Mouse (Mus musculus) heart, adult 11 months (tissue): Measurements from ENCODE around the gene Synj1.
A peak's percentile ranks its signal among the peaks of the same experiment; 100 is the strongest.

Experiments
- DNase-seq: peaks from one replicate; pipeline ENCODE4 v3.0.0; 2022

The Synj1 gene

GRCm38 (mm10) chr16:90941246-90941645, 69.9 kb downstream of the Synj1 start:
- peak; percentile 53 for DNase-seq

DNA sequence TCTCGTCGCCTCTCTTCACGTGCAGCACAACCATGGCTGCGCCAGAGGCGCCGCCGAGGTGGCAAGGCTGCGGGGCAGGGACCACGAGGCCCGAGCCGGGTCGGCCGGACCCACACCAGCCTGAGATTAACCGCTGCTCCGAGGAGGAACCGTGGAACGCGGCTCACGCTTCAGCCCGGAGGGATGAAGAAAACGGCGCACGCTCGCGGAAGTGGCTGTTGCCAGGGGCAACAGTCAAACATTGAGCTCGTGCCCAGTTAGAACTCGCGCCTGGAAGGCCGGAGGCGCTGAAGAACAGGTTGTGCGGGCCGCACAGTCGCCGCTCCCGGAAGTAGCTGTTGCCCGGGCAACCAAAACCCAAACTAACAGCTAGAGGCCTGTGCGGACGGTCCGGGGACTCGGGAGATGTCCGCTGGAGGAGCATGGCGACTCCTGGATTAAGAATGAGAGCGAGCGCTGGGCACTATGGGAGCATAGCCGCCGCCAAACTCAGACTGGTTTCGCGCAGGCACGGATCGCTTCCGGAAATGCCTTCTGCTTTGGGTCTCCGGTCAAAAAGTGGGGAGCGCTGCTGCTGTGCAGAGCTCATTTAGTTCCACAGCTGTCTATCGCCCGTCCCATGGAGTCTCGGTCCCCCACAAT, 76.3 kb downstream of the Synj1 start, which contains the start of gene Cfap298:
Gene Cfap298, minus strand, starts transcription at position 428 of the 642 bp plus-strand sequence.
- DNase-seq: peak; percentile 99

DNA sequence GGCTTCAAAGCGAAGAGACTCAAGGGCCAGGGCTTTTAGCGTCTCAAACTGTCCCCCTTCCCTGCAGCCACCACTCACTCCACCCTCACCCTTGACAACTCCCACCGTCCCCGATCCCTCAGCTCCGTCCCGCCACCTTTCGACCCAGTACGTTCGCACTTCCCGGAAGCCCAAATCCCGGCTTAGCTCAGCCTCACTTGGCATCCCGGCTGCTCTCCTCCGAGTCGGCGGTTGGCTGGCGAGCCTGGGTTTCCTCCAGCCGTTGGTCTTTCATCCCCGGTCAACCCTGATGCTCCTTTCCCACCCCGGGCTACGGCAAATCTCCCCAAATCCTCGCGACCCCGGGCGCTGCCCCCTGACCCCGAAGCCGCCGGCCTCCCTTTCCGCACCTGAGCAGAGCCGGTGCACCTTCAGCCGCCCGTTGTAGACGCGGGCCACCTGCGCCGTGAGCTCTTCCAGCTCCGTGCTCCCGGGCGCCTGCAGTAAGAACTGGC, 76.9 kb downstream of the Synj1 start:
- DNase-seq: peak; percentile 98

DNA sequence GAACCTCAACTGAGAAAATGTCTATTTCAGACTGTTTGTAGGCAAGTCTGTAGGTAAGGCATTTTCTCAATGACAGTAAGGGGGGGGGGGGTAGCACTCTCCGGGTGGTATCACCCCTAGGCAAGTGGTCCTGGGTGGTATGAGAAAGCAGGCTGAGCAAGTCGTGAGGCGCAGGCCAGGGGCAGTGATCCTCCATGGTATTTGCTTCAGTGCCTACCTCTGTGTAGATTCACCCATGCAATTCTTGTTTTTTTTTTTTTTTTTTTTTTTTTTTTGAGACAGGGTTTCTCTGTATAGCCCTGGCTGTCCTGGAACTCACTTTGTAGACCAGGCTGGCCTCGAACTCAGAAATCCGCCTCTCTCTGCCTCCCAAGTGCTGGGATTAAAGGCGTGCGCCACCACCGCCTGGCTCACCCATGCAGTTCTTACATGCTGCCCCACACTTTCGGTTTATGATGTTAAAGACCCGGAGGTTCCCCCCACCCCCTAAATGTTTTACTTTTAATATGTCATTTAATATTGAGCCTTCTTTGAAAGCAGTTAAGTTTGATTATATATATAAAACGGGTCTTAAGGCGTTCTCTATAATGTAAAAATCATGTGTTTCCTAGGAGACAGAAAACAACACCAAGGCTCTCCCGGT, 77.5 kb downstream of the Synj1 start:
- DNase-seq: peak; percentile 85

- DNase-seq: peak; percentile 83
Measured at GRCm38 (mm10) chr16:90927446-90927845, 83.7 kb downstream of the Synj1 start.

DNA sequence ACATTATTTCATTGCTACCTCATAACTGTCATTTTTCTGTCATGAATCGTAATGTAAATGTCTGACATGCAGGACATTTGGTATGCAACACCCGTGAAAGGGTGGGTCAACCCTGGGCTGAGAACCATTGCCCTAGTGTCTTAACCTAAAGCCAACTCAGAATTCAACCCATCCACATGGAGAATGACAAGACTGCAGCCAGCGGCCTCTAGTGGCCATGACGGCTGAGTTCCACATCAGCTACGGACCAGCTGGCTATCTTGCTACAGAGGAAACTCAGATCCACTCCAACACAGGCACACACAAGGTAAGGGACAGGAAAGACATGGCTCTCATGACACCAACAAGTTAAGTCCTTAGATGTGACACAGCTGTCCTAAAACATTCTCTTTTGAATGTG, 85.6 kb downstream of the Synj1 start:
- peak; percentile 94 for DNase-seq

- DNase-seq: peak; percentile 96
Measured at GRCm38 (mm10) chr16:90924606-90925370, 86.3 kb downstream of the Synj1 start.

- DNase-seq: peak; percentile 98
Measured at GRCm38 (mm10) chr16:90921471-90922159, 89.5 kb downstream of the Synj1 start.

DNA sequence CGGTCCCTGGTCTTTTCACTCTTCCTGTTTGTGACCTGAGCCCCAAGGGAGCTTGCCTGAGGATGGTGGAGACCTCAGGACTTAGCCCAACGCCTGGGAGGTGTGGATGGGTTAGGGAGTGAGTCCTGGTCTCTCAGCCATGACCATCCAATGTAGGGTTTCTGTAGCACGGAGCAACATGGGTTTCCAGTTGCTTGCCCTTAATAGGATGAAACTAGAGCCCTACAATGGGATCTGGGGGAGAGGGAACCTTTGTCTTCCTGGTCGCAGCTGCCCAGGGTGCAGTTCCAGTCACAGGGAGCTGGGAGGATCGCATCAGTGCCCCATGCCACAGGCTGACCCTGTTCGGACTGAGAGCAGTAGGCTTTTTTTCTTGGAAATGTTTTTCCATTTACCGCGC, 94.0 kb downstream of the Synj1 start:
- no peak for DNase-seq

- DNase-seq: peak; percentile 97
Measured at GRCm38 (mm10) chr16:90916040-90916481, 95.0 kb downstream of the Synj1 start.

DNA sequence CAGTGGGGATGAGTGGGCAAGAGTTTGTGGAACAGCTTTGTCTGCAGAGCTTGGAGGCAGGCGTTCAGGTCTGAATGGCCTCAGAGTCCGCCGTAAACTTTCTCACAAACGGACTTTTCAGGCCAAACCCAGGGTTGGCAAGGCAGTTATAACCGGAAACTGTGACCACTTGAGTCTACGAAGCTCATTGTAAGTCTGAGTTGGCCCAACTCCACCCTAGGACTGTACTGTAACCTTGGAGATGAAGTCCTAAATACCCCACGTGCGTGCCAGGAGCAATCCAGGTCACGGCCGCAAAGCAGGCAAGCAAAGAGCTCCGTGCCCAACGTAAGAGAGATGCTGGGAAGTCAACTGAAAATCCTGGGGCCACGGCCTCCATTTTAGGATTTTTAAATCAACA, 99.3 kb downstream of the Synj1 start:
- DNase-seq: peak; percentile 94

DNA sequence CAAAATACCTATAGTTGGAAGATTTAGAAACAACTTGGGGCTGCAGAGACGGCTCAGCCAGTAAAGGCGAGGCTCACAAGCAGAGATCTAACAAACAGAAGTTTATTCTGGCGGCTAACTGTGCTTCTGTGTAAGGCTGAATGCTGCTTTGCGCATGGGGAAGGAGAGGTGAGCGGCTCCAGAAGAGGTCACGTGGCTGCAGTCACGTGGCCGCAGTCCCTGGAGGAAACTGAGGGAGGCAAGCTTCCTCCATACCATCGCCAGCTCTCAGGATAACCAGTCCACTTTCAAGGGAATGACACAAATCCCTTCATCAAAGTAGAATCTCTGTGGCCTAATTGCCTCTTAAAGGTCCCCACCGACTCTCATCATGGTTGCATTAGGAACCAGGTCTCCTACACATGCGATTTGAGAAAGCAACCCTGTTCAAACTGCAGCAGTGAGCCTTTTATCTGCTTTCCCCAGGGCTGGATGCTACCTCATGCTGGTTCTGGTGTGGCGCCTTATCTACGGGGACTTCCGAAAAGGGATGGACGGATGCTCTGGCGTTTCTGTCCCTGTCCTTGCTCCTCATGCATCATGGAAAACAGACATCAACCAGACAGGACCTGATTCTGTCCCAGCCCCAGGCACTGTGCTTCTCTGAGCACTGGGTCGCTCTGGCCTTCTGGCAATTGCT, 100.1 kb downstream of the Synj1 start:
- DNase-seq: no peak

- no peak for DNase-seq
Measured at GRCm38 (mm10) chr16:90907250-90907649, 103.9 kb downstream of the Synj1 start.

- no peak for DNase-seq
Measured at GRCm38 (mm10) chr16:90903300-90903699, 107.8 kb downstream of the Synj1 start.

- peak; percentile 97 for DNase-seq
Measured at GRCm38 (mm10) chr16:90901364-90901763, 109.7 kb downstream of the Synj1 start.

DNA sequence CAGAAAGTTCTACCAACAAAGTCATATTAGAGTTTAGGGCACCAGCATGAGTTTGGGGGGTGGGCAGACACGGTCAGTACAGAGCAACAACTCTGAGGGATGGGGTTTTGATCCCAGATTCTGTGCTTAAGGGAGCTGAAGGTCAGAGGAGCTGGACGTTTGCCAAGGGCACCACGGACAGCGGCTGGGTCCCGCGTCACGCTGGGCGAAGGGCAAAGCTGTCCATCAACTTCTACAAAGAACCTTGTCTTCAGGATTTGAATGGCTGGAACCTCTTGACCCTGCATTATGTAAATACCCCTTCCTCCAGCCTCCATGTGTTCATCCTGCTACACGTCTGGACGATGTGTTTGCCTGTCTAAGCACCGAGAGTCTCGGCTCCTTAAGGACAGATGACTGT, 111.6 kb downstream of the Synj1 start:
- peak; percentile 81 for DNase-seq

- peak; percentile 95 for DNase-seq
Measured at GRCm38 (mm10) chr16:90897651-90898050, 113.5 kb downstream of the Synj1 start.

DNA sequence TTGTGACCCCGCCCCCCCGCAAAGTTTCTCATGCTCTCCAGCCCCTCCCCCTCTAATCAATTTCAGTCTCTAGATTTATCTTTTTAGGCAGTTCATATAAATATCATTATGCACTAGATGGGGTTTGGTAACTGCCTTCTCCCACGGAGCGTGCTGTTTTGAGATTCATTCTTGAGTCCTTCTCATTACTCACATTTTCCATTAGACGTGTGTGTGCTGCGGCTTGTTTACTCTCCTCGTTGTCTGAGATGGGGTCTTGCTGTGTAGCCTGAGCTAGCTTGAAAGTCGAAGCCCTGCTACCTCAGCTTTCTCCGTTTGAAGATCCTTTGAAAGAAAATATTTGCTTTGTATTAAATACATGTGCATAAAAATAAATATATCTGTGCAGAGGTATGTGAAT, 117.3 kb downstream of the Synj1 start:
- DNase-seq: no peak

- no peak for DNase-seq
Measured at GRCm38 (mm10) chr16:90893019-90893418, 118.1 kb downstream of the Synj1 start.

DNA sequence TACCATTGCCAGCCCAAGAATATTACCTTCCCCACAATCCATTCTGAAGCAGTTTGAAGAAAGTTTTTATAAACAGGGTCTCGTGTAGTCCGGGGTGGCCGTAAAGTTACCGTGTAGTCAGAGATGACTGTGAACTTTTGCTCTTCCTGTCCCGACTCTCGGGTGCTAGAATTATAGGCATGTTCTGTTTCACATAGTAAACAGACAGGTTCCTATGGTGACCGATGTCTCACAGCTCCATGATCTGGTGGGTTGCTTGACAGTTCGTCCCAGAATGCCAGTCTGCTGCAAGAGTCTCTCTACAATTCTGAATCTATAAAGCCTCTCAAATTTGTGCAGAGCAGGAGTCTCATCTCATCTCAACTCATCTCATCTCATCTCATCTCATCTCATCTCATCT, 119.0 kb downstream of the Synj1 start:
- no peak for DNase-seq

- DNase-seq: peak; percentile 96
Measured at GRCm38 (mm10) chr16:90891601-90892000, 119.5 kb downstream of the Synj1 start.

DNA sequence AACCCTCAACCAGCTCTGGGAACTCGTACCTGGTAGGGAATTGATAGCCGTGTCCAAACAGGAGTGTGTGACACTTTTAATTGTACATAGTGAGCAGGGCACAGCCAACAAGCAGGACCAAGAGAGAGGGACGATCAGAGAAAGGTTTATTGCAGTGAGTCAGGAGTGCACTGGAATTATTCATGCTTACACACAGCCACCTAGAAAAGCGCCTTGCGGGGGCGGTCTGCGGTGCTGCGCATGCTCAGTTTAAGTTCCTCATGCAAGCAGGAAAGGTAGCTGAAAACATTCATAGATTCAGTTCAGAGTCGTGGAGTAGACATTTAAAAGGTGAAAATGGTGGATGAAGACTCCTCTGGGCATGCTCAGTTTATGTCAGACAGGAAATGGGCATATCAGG, 120.4 kb downstream of the Synj1 start:
- DNase-seq: no peak
